Comparison of ENCODE assay signal across 8 mouse cellular contexts in genomic region chr17:27027460-27028283, GRCm38 (mm10). TPM values are rescaled to one million over a fixed set of nuclear protein-coding genes. Genes with fewer than 3 reads are reported as not detected.
DNase-seq lines count a peak whose midpoint lies in the region; ATAC-seq lines count a peak whose summit lies in the region.

No protein-coding gene starts in this region.

- H3K4me2 ChIP-seq in hindbrain, embryonic 13.5 days = peak overlapping the region; percentile 90

- 39% methylated on average over 12 of the region's 12 CpGs for WGBS in hindbrain, embryonic 13.5 days

- H3K9me3 ChIP-seq in hindbrain, embryonic 13.5 days = no peaks in the 10 kb centered on the region

- ATAC-seq in activated CD4-positive, CD25-positive, alpha-beta regulatory T cell, adult 4 months = peak; percentile 93
- ATAC-seq in erythroid progenitor cell, adult 5-6 weeks (replicated peaks; ENCODE audit: low FRiP score, poor library complexity, severe bottlenecking) = peak; percentile 79
- peak; percentile 33; the same call in 1 of the 2 replicates for ATAC-seq in hindbrain, embryonic 13.5 days (ENCODE audit: low FRiP score)
- peak; percentile 49 for ATAC-seq in monocyte, adult 5-6 weeks (replicated peaks; ENCODE audit: insufficient number of reproducible peaks, low FRiP score, low TSS enrichment, poor library complexity, severe bottlenecking)

- H3K36me3 ChIP-seq in hindbrain, embryonic 13.5 days = peaks cover 29% of the 10 kb centered on the region

- H3K27ac ChIP-seq in hindbrain, embryonic 13.5 days = peak overlapping the region; percentile 84

- no peaks in the 10 kb centered on the region for H3K27me3 ChIP-seq in hindbrain, embryonic 13.5 days

- H3K9ac ChIP-seq in hindbrain, embryonic 13.5 days = peak overlapping the region; percentile 98

- H3K4me1 ChIP-seq in hindbrain, embryonic 13.5 days (replicated peaks) = peaks cover 23% of the 10 kb centered on the region

- peak overlapping the region; percentile 72 for H3K4me3 ChIP-seq in hindbrain, embryonic 13.5 days

- peak; percentile 34 to 41 for DNase-seq in layer of hippocampus, postnatal 25 days (ENCODE audit: extremely low spot score in 1 of 2, low spot score in 1 of 2)
- DNase-seq in layer of hippocampus, adult 9-10 months (ENCODE audit: low spot score) = no peak
- peak; percentile 52 for DNase-seq in liver
- DNase-seq in urinary bladder, postnatal 25 days (ENCODE audit: low spot score) = no peak

RNA-seq across cellular contexts. Expression of gene Bak1, which starts 1.1 kb away (rescaled TPM):
- 10 to 100 TPM; 15.4 to 16.3 TPM for total RNA-seq in layer of hippocampus, postnatal 25 days (2021)
- 10 to 100 TPM in 1 of 2 experiments, 1 to 10 TPM in 1; 9.8 to 17.6 TPM for polyA plus RNA-seq in activated CD4-positive, CD25-positive, alpha-beta regulatory T cell, adult 4 months (2017; shearing (Covaris generic))
- total RNA-seq in erythroid progenitor cell, adult 5-6 weeks (2015; ENCODE audit: low replicate concordance) = 32.7 and 36.0 TPM in 2 replicates
- total RNA-seq in erythroid progenitor cell, adult 5-6 weeks (2017; ENCODE audit: low replicate concordance) = 11.4 and 12.5 TPM in 2 replicates
- polyA plus RNA-seq in hindbrain, embryonic 13.5 days (2015; fragmentation: Nextera tagmentation; extraction: Ambion mirVana) = 2.5 and 3.1 TPM in 2 replicates
- total RNA-seq in monocyte, adult 5-6 weeks (2017) = 39.5 to 56.8 TPM (median 45.8 TPM) in 3 replicates

RNA-seq across cellular contexts. Expression of gene Itpr3, which starts 29.4 kb away (rescaled TPM):
- 1 to 10 TPM; 1.5 to 2.1 TPM for total RNA-seq in layer of hippocampus, postnatal 25 days (2021)
- 1 to 10 TPM; 5.8 to 6.4 TPM for polyA plus RNA-seq in activated CD4-positive, CD25-positive, alpha-beta regulatory T cell, adult 4 months (2017; shearing (Covaris generic))
- 1.3 and 9.0 TPM in 2 replicates for total RNA-seq in erythroid progenitor cell, adult 5-6 weeks (2015; ENCODE audit: low replicate concordance)
- total RNA-seq in erythroid progenitor cell, adult 5-6 weeks (2017; ENCODE audit: low replicate concordance) = 0.98 and 2.2 TPM in 2 replicates
- polyA plus RNA-seq in hindbrain, embryonic 13.5 days (2015; fragmentation: Nextera tagmentation; extraction: Ambion mirVana) = 1.1 and 1.2 TPM in 2 replicates
- 25.3 to 46.9 TPM (median 28.9 TPM) in 3 replicates for total RNA-seq in monocyte, adult 5-6 weeks (2017)

RNA-seq across cellular contexts. Expression of gene Zbtb9, which starts 54.7 kb away (rescaled TPM):
- 10 to 100 TPM; 14.8 to 16.2 TPM for total RNA-seq in layer of hippocampus, postnatal 25 days (2021)
- 1 to 10 TPM; 8.6 to 9.8 TPM for polyA plus RNA-seq in activated CD4-positive, CD25-positive, alpha-beta regulatory T cell, adult 4 months (2017; shearing (Covaris generic))
- total RNA-seq in erythroid progenitor cell, adult 5-6 weeks (2015; ENCODE audit: low replicate concordance) = 1.4 TPM in 1 of 2 replicates, not detected in the other
- total RNA-seq in erythroid progenitor cell, adult 5-6 weeks (2017; ENCODE audit: low replicate concordance) = 7.1 and 8.1 TPM in 2 replicates
- polyA plus RNA-seq in hindbrain, embryonic 13.5 days (2015; fragmentation: Nextera tagmentation; extraction: Ambion mirVana) = 17.8 and 18.0 TPM in 2 replicates
- 23.5 to 34.2 TPM (median 32.3 TPM) in 3 replicates for total RNA-seq in monocyte, adult 5-6 weeks (2017)

Comparison
In these comparisons a context has a peak if more than half of its experiments do, and no peak if none do; other contexts are left out.
1. DNase-seq: peak in layer of hippocampus, postnatal 25 days (2 of 2) and liver (single experiment); none in layer of hippocampus, adult 9-10 months (single experiment) and urinary bladder, postnatal 25 days (single experiment).
2. ATAC-seq: peak in every context shown above with its lines; median percentile 93 in activated CD4-positive, CD25-positive, alpha-beta regulatory T cell, adult 4 months; 79 in erythroid progenitor cell, adult 5-6 weeks; 49 in monocyte, adult 5-6 weeks; 33 in hindbrain, embryonic 13.5 days.